Mouse (Mus musculus) sigmoid colon, adult 10 weeks (tissue): Measurements from ENCODE around the gene Ndufs2. TPM values are rescaled to one million over a fixed set of nuclear protein-coding genes. Genes with fewer than 3 reads are reported as not detected.

ENCODE experiments used
- polyA plus RNA-seq: library from polyadenylated mRNA; stranded (reverse); fragments of 350-450 nt; fragmentation: Illumina TruSeq; extraction: RNeasy Lipid Tissue Mini Kit (QIAGEN cat#74804); gene quantifications from one replicate; pipeline ENCODE4 v1.2.3, GENCODE M21; 2014; ENCODE audit warnings: low read depth, low replicate concordance

Ndufs2 gene
- 59.0 TPM for polyA plus RNA-seq

GRCm38 (mm10) chr1:171250680-171251593 is at the start of gene Ndufs2:
Ndufs2 (minus strand) TSS chr1:171251388.

GRCm38 (mm10) chr1:171294298-171295062 is 43.3 kb upstream of the Ndufs2 start, which contains the start of gene Ufc1:
Ufc1 (minus strand) TSS chr1:171295024.

GRCm38 (mm10) chr1:171287136-171288081 is 36.2 kb upstream of the Ndufs2 start, which contains the start of gene Usp21:
Usp21 (minus strand) TSS chr1:171287991.

GRCm38 (mm10) chr1:171280916-171281527 is 29.8 kb upstream of the Ndufs2 start, which contains the start of gene Ppox:
Ppox (minus strand) TSS chr1:171281186.

GRCm38 (mm10) chr1:171269848-171270572 is 18.8 kb upstream of the Ndufs2 start, which contains the start of gene B4galt3:
B4galt3 (plus strand) TSS chr1:171270328.

GRCm38 (mm10) chr1:171249913-171250600 is 1.1 kb downstream of the Ndufs2 start, which contains the start of gene Adamts4:
Adamts4 (plus strand) TSS chr1:171250421.

GRCm38 (mm10) chr1:171234126-171234525 is 17.1 kb downstream of the Ndufs2 start, which contains the start of gene Fcer1g:
Fcer1g (minus strand) TSS chr1:171234365.

GRCm38 (mm10) chr1:171224857-171225256 is 26.3 kb downstream of the Ndufs2 start, which contains the start of gene Apoa2:
Apoa2 (plus strand) TSS chr1:171225054.

GRCm38 (mm10) chr1:171222238-171223155 is 28.7 kb downstream of the Ndufs2 start, which contains the start of gene Tomm40l:
Tomm40l (minus strand) TSS chr1:171222514.

GRCm38 (mm10) chr1:171213801-171214496 is 37.2 kb downstream of the Ndufs2 start, which contains the start of gene Nr1i3:
Nr1i3 (plus strand) TSS chr1:171213970.

GRCm38 (mm10) chr1:171195887-171196397 is 55.2 kb downstream of the Ndufs2 start, which contains the start of gene Pcp4l1:
Pcp4l1 (minus strand) TSS chr1:171196268.

Other genes with a start within 250 kb of the Ndufs2 start
- 2.5 TPM for gene Fcgr4, start 232.5 kb downstream of the Ndufs2 start, polyA plus RNA-seq
- gene Fcgr3, start 186.5 kb downstream of the Ndufs2 start, polyA plus RNA-seq: 10.6 TPM
- 1.3 TPM for gene Cfap126, start 137.5 kb downstream of the Ndufs2 start, polyA plus RNA-seq
- gene Sdhc, start 100.8 kb downstream of the Ndufs2 start, polyA plus RNA-seq: 44.4 TPM
- gene Mpz, start 100.7 kb downstream of the Ndufs2 start, polyA plus RNA-seq: not detected
- gene Pcp4l1, start 55.1 kb downstream of the Ndufs2 start, polyA plus RNA-seq: 36.1 TPM
- 1.4 TPM for gene Nr1i3, start 37.4 kb downstream of the Ndufs2 start, polyA plus RNA-seq
- 6.9 TPM for gene Tomm40l, start 28.9 kb downstream of the Ndufs2 start, polyA plus RNA-seq
- not detected for gene Apoa2, start 26.3 kb downstream of the Ndufs2 start, polyA plus RNA-seq
- 23.4 TPM for gene Fcer1g, start 17.0 kb downstream of the Ndufs2 start, polyA plus RNA-seq
- 2.6 TPM for gene Adamts4, start 967 bp downstream of the Ndufs2 start, polyA plus RNA-seq
- gene B4galt3, start 18.9 kb upstream of the Ndufs2 start, polyA plus RNA-seq: 10.8 TPM
- gene Ppox, start 29.8 kb upstream of the Ndufs2 start, polyA plus RNA-seq: 10.9 TPM
- 15.5 TPM for gene Usp21, start 36.6 kb upstream of the Ndufs2 start, polyA plus RNA-seq
- 84.2 TPM for gene Ufc1, start 43.6 kb upstream of the Ndufs2 start, polyA plus RNA-seq
- 22.4 TPM for gene Dedd, start 77.8 kb upstream of the Ndufs2 start, polyA plus RNA-seq
- gene Nit1, start 94.3 kb upstream of the Ndufs2 start, polyA plus RNA-seq: 20.6 TPM
- gene Pfdn2, start 94.3 kb upstream of the Ndufs2 start, polyA plus RNA-seq: 17.3 TPM
- not detected for gene Klhdc9, start 109.4 kb upstream of the Ndufs2 start, polyA plus RNA-seq
- 0.60 TPM for gene Nectin4, start 118.7 kb upstream of the Ndufs2 start, polyA plus RNA-seq
- 10.1 TPM for gene Arhgap30, start 137.6 kb upstream of the Ndufs2 start, polyA plus RNA-seq
- gene Usf1, start 159.9 kb upstream of the Ndufs2 start, polyA plus RNA-seq: 1.4 TPM
- gene Tstd1, start 167.5 kb upstream of the Ndufs2 start, polyA plus RNA-seq: 34.1 TPM
- 91.4 TPM for gene F11r, start 186.1 kb upstream of the Ndufs2 start, polyA plus RNA-seq